Mouse (Mus musculus) frontal cortex, postnatal 36 days (tissue): Measurements from ENCODE around the gene Slc23a4.

Experiments
- DNase-seq, 2 experiments: peaks; one replicate each; pipeline ENCODE4 v3.0.0; 2022; ENCODE audit warnings: low spot score in 2 of 2

Slc23a4 gene

GRCm38 (mm10) chr6:34910371-34911219 is 77.6 kb downstream of the Slc23a4 start, which contains the start of gene Wdr91:
TSS of gene Wdr91 (minus strand) at chr6:34910876.
- peak; percentile 90 to 92 for DNase-seq

- no peak for DNase-seq
Measured at GRCm38 (mm10) chr6:34909631-34910345, 78.4 kb downstream of the Slc23a4 start.

GRCm38 (mm10) chr6:34907696-34908260 is 80.4 kb downstream of the Slc23a4 start:
- DNase-seq: no peak

GRCm38 (mm10) chr6:34907121-34907614 is 81.0 kb downstream of the Slc23a4 start:
- no peak for DNase-seq

- peak in 1 of 2 experiments; percentile 17 for DNase-seq
Measured at GRCm38 (mm10) chr6:34906661-34907060, 81.5 kb downstream of the Slc23a4 start.

- no peak for DNase-seq
Measured at GRCm38 (mm10) chr6:34906125-34906524, 82.1 kb downstream of the Slc23a4 start.

- no peak for DNase-seq
Measured at GRCm38 (mm10) chr6:34904361-34904760, 83.8 kb downstream of the Slc23a4 start.

- DNase-seq: no peak
Measured at GRCm38 (mm10) chr6:34903851-34904250, 84.4 kb downstream of the Slc23a4 start.

- no peak for DNase-seq
Measured at GRCm38 (mm10) chr6:34903441-34903840, 84.8 kb downstream of the Slc23a4 start.

GRCm38 (mm10) chr6:34902578-34902977 is 85.6 kb downstream of the Slc23a4 start:
- DNase-seq: no peak

- DNase-seq: no peak
Measured at GRCm38 (mm10) chr6:34901911-34902444, 86.2 kb downstream of the Slc23a4 start.

GRCm38 (mm10) chr6:34900990-34901389 is 87.2 kb downstream of the Slc23a4 start:
- DNase-seq: no peak

- DNase-seq: no peak
Measured at GRCm38 (mm10) chr6:34899127-34899526, 89.1 kb downstream of the Slc23a4 start.

- no peak for DNase-seq
Measured at GRCm38 (mm10) chr6:34896168-34896780, 91.9 kb downstream of the Slc23a4 start.

- DNase-seq: no peak
Measured at GRCm38 (mm10) chr6:34895569-34895968, 92.6 kb downstream of the Slc23a4 start.
